Comparison of ENCODE assay signal across 8 mouse cellular contexts in the genomic region with DNA sequence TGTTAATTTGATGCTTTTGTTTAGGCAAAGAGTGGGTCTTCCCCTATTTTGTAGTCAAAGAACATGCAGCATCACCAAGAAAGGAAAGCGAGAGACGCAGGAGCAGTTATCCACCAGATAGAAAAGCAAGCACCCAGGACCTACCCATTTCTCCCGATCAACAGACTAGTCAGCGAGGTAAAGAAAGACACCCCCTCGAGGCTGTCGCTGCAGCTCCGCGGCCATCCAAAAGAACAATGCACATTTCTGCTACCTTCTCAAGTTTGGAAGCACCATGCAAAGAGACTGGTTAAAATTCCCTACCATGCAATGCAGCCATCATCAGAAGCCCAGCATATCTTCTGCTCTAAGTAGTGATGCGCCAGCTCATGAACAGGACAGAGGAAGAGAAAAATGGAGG. TPM values are rescaled to one million over a fixed set of nuclear protein-coding genes. Genes with fewer than 3 reads are reported as not detected.
DNase-seq lines count a peak whose midpoint lies in the region; ATAC-seq and TF ChIP-seq lines count a peak whose summit lies in the region.

No protein-coding gene starts in this region.

- intact Hi-C loops in gastrocnemius, postnatal 14 days (cut with DNase I; ENCODE audit: low total_unique reads) = no loop called here
- intact Hi-C loops in left cerebral cortex, postnatal 4 days (cut with DNase I) = no loop called here

- H3K27me3 ChIP-seq in embryonic facial prominence, embryonic 11.5 days (ENCODE audit: control insufficient read depth, insufficient read depth, low read length) = no peaks in the 10 kb centered on the region
- H3K27me3 ChIP-seq in neural tube, embryonic 12.5 days (replicated peaks) = no peaks in the 10 kb centered on the region

- peak overlapping the region; percentile 65 for H3K9ac ChIP-seq in embryonic facial prominence, embryonic 11.5 days (replicated peaks; ENCODE audit: low read length)
- peak overlapping the region; percentile 60 for H3K9ac ChIP-seq in neural tube, embryonic 12.5 days

- H3K4me3 ChIP-seq in layer of hippocampus, adult 2 months = peak overlapping the region; percentile 70
- H3K4me3 ChIP-seq in embryonic facial prominence, embryonic 11.5 days (ENCODE audit: low read depth, low read length) = peak overlapping the region; percentile 50
- H3K4me3 ChIP-seq in neural tube, embryonic 12.5 days = peak overlapping the region; percentile 42

- peak overlapping the region; percentile 89 for H3K27ac ChIP-seq in layer of hippocampus, adult 2 months
- H3K27ac ChIP-seq in embryonic facial prominence, embryonic 11.5 days (replicated peaks; ENCODE audit: low read depth, low read length) = peak overlapping the region; percentile 30; the same call in 1 of the 2 replicates
- peak overlapping the region; percentile 72 for H3K27ac ChIP-seq in neural tube, embryonic 12.5 days

- no peak for ATAC-seq in embryonic facial prominence, embryonic 11.5 days (replicated peaks; ENCODE audit: insufficient number of reproducible peaks, low FRiP score, low TSS enrichment, low read depth)
- peak; percentile 38 for ATAC-seq in inflammation-experienced regulatory T-cells, adult 6 months
- ATAC-seq in neural tube, embryonic 12.5 days (ENCODE audit: low FRiP score, low read depth) = peak; percentile 35; the same call in 1 of the 2 replicates

- no peak for DNase-seq in layer of hippocampus, adult 2 months (ENCODE audit: low spot score in 2 of 2)
- no peak for DNase-seq in layer of hippocampus, adult 9-11 months
- peak; percentile 18 for DNase-seq in embryonic facial prominence, embryonic 11.5 days (ENCODE audit: low spot score)
- no peak for DNase-seq in gastrocnemius, postnatal 14 days
- no peak for DNase-seq in left cerebral cortex, postnatal 4 days
- no peak for DNase-seq in kidney, adult 11 months

- no peaks in the 10 kb centered on the region for H3K4me1 ChIP-seq in embryonic facial prominence, embryonic 11.5 days (ENCODE audit: control insufficient read depth, insufficient read depth, low read length)
- H3K4me1 ChIP-seq in neural tube, embryonic 12.5 days = peaks cover 55% of the 10 kb centered on the region

- no peak for TF ChIP-seq CTCF in layer of hippocampus, adult 2 months (conservative IDR thresholded peaks at IDR 0.05)

- under 1% methylated on average over 9 of the region's 9 CpGs for WGBS in embryonic facial prominence, embryonic 11.5 days
- WGBS in neural tube, embryonic 12.5 days = under 1% methylated on average over 9 of the region's 9 CpGs

- H3K4me2 ChIP-seq in embryonic facial prominence, embryonic 11.5 days (ENCODE audit: low read depth, low read length) = peak overlapping the region; percentile 81
- peak overlapping the region; percentile 65 for H3K4me2 ChIP-seq in neural tube, embryonic 12.5 days (replicated peaks)

- no peaks in the 10 kb centered on the region for H3K36me3 ChIP-seq in embryonic facial prominence, embryonic 11.5 days (replicated peaks; ENCODE audit: control insufficient read depth, insufficient read depth, low read depth, low read length)
- peaks cover 5% of the 10 kb centered on the region; the same call in 1 of the 2 replicates for H3K36me3 ChIP-seq in neural tube, embryonic 12.5 days

- H3K9me3 ChIP-seq in embryonic facial prominence, embryonic 11.5 days (replicated peaks; ENCODE audit: control insufficient read depth, low read length) = no peaks in the 10 kb centered on the region
- no peaks in the 10 kb centered on the region for H3K9me3 ChIP-seq in neural tube, embryonic 12.5 days

RNA-seq across cellular contexts. Expression of a gene that starts 46.4 kb away (rescaled TPM):
- not detected for total RNA-seq in layer of hippocampus, adult 2 months (2021)
- polyA plus RNA-seq in embryonic facial prominence, embryonic 11.5 days (2014; fragmentation: Nextera tagmentation; extraction: Ambion mirVana) = 0.21 and 0.42 TPM in 2 replicates
- polyA plus RNA-seq in inflammation-experienced regulatory T-cells, adult 6 months (2017; shearing (Covaris generic)) = under 1 TPM; 0.50 to 0.80 (median 0.70) TPM
- 2.2 and 2.6 TPM in 2 replicates for polyA plus RNA-seq in neural tube, embryonic 12.5 days (2016; fragmentation: Nextera tagmentation; extraction: Ambion mirVana)
- not detected for total RNA-seq in gastrocnemius, postnatal 14 days (2021)
- not detected for total RNA-seq in left cerebral cortex, postnatal 4 days (2021)

Comparison
In these comparisons a context has a peak if more than half of its experiments do, and no peak if none do; other contexts are left out.
1. H3K27ac ChIP-seq: peak in every context shown above with its lines; median percentile 89 in layer of hippocampus, adult 2 months; 72 in neural tube, embryonic 12.5 days; 30 in embryonic facial prominence, embryonic 11.5 days.